Mouse (Mus musculus) forebrain, embryonic 12.5 days (tissue): ENCODE measurements at regions not wholly inside any gene's neighbourhood (a gene's known extent, or its start where the extent isn't known, plus 50 kb on each side); places are given as distances from the start of the nearest gene placed in this dataset.

ENCODE experiments used
- ATAC-seq: fragments of 200-750 bp; cut with Nextera tagmentation; 2 replicates; pipeline ENCODE4 v1.8.0; 2017; ENCODE audit warnings: moderate TSS enrichment; ENCODE audit not compliant: low FRiP score
- H3K27ac ChIP-seq: fragments of 300-500 bp; sonication (generic); 2 replicates; pipeline ENCODE4 v1.5.1; 2016; ENCODE audit warnings: mild to moderate bottlenecking
- H3K27me3 ChIP-seq: fragments of 300-500 bp; sonication (generic); 2 replicates; pipeline ENCODE4 v1.6.1; 2016; ENCODE audit warnings: mild to moderate bottlenecking
- H3K36me3 ChIP-seq: fragments of 300-500 bp; sonication (generic); replicated peaks from 2 replicates; pipeline ENCODE4 v1.6.1; 2016; ENCODE audit warnings: mild to moderate bottlenecking
- H3K4me1 ChIP-seq: fragments of 300-500 bp; sonication (generic); 2 replicates; pipeline ENCODE4 v1.6.1; 2016
- H3K4me2 ChIP-seq: fragments of 300-500 bp; sonication (generic); 2 replicates; pipeline ENCODE4 v1.6.1; 2016; ENCODE audit warnings: mild to moderate bottlenecking, moderate library complexity
- H3K4me3 ChIP-seq: fragments of 300-500 bp; sonication (generic); replicated peaks from 2 replicates; pipeline ENCODE4 v1.5.1; 2016; ENCODE audit warnings: mild to moderate bottlenecking
- H3K9ac ChIP-seq: fragments of 300-500 bp; sonication (generic); 2 replicates; pipeline ENCODE4 v1.6.1; 2016; ENCODE audit warnings: mild to moderate bottlenecking
- H3K9me3 ChIP-seq: fragments of 300-500 bp; sonication (generic); 2 replicates; pipeline ENCODE4 v1.6.1; 2016
- WGBS: fragments of 180-500 bp; shearing (Covaris S2); methylation state at CpG from one replicate; pipeline ENCODE4 v1.1.7; 2016; 5-methylcytosine and 5-hydroxymethylcytosine counted together

DNA sequence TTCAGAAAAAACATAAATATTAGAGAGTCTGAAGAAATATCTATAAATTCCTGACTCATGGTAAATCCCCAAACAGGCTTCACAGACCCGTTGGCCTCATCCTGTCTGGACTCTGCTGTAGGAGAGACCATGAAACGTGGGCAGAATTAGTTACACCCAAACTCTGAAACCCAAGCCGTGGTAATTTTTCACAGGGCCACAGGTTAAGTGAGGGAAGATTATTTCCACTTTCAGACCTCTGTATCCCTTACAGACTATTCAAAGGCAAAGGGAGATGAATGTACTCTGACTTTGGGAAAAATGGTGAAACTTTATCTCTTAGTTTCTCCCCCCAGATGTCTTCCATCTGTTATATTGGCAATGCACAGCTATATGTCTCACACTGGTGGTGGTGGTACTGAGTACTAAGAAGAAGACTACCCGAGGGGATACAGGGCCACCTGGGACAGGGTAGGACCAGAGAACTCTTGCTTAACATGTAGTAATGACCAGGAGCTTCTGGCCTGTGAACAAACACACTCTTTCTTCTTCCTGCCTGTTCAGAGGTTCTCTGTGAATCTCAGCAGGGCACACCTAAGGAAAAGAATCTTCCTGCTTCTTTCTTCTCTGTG, 388.8 kb upstream of the Actbl2 start:
- Histone ChIP-seq H3K27ac (no peak overlapping the region), H3K9ac (no peak overlapping the region)

DNA sequence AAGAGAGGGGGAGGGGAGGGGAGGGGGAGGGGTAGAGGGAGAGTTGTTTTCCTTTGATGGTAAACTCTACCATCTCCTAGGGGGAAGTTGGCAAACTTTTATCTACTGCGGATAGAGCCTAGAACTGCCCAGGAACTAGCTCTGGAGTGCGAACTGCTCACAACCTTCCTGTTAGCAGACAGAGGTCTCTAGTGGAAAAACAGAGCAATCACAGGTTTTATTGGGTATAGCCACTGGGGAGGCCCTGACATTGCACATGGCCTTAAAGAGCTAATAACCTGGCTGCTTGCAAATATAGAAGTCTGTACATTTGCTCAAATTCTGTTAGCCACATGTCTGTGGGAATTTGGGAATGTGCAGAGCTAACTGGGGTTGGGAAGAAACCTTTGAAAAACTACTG, 388.1 kb upstream of the Actbl2 start:
- Histone ChIP-seq H3K4me3 (no peak overlapping the region), H3K9ac (no peak overlapping the region), H3K4me1 (peaks cover 10% of the 10 kb centered on the region), H3K27ac (no peak overlapping the region), H3K27me3 (peaks cover 13% of the 10 kb centered on the region), H3K36me3 (no peaks in the 10 kb centered on the region), H3K9me3 (no peaks in the 10 kb centered on the region), H3K4me2 (no peak overlapping the region)
- WGBS = 65% methylated on average over 2 of the region's 2 CpGs
- no peak for ATAC-seq

More for the DNA sequence above, 388.8 kb upstream of the Actbl2 start:
- Histone ChIP-seq H3K4me3 (no peak overlapping the region), H3K36me3 (no peaks in the 10 kb centered on the region), H3K4me1 (peaks cover 3% of the 10 kb centered on the region), H3K27me3 (peaks cover 13% of the 10 kb centered on the region), H3K4me2 (no peak overlapping the region), H3K9me3 (no peaks in the 10 kb centered on the region)
- WGBS = 80% methylated on average over 4 of the region's 4 CpGs
- ATAC-seq = no peak

DNA sequence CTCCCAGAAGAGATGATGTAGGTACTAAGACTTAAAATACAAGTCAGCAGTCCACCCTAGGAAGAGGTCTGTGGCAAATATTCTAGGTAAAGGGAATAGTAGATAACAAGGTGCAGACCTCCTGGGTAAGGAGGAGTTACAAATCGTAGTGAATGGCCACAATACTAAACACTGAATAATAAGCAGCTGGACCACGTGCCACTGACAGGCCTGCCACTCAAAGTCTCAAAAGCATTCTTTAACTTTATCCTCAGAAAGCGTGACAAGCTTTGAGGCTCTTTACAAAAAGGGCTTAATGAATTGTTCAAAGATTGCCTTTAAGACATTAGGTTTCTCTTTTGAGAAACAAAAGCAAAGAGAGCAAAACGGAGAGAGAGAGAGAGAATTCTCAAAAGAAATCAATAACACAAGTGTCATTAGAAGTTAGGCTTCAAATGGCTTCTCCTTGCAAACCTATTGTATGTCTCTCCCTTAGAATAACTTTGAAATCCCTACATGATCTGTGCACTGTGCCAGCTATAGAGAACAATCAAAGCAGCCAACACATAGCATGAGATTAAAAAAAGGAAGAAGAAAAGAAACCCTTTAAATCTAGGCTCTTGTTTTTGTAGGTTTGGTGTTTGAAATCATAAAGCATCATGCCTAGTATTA, 383.6 kb upstream of the Actbl2 start:
- H3K4me1 ChIP-seq = peaks cover 19% of the 10 kb centered on the region
- WGBS = 7% methylated on average over 4 of the region's 4 CpGs
- peaks cover 13% of the 10 kb centered on the region for H3K27me3 ChIP-seq
- H3K36me3 ChIP-seq = no peaks in the 10 kb centered on the region
- no peak overlapping the region for H3K27ac ChIP-seq
- no peak overlapping the region for H3K9ac ChIP-seq
- H3K9me3 ChIP-seq = no peaks in the 10 kb centered on the region
- H3K4me2 ChIP-seq = 0 out of 2 replicates have a peak overlapping the region, but pooled peaks have one; percentile 6
- H3K4me3 ChIP-seq = no peak overlapping the region
- ATAC-seq = no peak; the same call in 1 of the 2 replicates

- Histone ChIP-seq H3K4me3 (no peak overlapping the region), H3K27ac (no peak overlapping the region), H3K27me3 (peaks cover 13% of the 10 kb centered on the region), H3K9ac (no peak overlapping the region), H3K4me2 (0 out of 2 replicates have a peak overlapping the region, but pooled peaks have one; percentile 6), H3K9me3 (no peaks in the 10 kb centered on the region), H3K36me3 (no peaks in the 10 kb centered on the region), H3K4me1 (peaks cover 19% of the 10 kb centered on the region)
- peak; percentile 48; the same call in 1 of the 2 replicates for ATAC-seq
- WGBS = 7% methylated on average over 1 of the region's 1 CpGs
These were observed 383.1 kb upstream of the Actbl2 start for GRCm38 (mm10) chr13:110871776-110872135.

DNA sequence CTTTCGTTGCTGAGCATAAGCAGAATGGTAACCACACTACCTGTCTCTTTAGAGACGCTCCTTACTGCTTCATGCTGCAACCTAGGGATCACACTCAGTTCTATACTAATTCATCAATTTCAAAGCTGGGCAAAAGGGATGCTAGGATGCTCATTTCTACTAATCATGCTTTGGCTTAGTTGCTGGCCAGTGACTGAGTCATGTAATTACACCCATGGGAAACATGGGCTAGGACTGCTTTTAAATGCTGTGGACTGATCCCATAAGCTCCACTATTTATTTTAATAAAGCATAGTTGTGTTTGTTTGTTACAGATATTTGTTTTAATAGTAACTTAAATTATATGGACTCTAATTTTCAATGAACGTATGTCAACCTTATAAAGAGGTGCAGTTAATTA, 373.2 kb upstream of the Actbl2 start:
- no peaks in the 10 kb centered on the region for H3K27me3 ChIP-seq
- no peaks in the 10 kb centered on the region for H3K4me1 ChIP-seq
- no peak for ATAC-seq
- H3K36me3 ChIP-seq = no peaks in the 10 kb centered on the region
- H3K9ac ChIP-seq = no peak overlapping the region
- WGBS = 81% methylated on average over 3 of the region's 3 CpGs
- no peak overlapping the region for H3K4me2 ChIP-seq
- no peak overlapping the region for H3K27ac ChIP-seq
- no peaks in the 10 kb centered on the region for H3K9me3 ChIP-seq
- no peak overlapping the region for H3K4me3 ChIP-seq

DNA sequence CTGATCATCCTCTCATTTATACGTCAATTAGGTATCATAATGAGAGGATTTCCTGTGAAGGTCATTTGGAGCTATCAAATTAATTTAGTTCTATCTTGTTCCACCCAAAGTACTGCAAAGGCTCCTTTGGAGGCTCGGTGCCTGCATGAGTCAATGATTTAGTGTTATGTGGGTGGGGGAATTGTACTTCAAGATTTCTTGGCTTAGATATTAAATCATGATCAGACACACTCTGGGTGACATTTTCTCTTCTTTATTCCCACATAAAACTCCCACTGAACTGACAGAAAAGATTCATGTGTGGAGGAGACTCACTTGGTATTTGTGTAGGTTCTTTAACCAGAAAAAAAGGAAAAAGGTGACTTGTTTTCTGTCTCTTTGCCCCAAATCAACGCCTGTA, 372.6 kb upstream of the Actbl2 start:
- 79% methylated on average over 3 of the region's 3 CpGs for WGBS
- no peaks in the 10 kb centered on the region for H3K9me3 ChIP-seq
- no peak overlapping the region for H3K4me3 ChIP-seq
- no peak overlapping the region for H3K27ac ChIP-seq
- H3K27me3 ChIP-seq = no peaks in the 10 kb centered on the region
- H3K4me2 ChIP-seq = no peak overlapping the region
- ATAC-seq = no peak
- no peak overlapping the region for H3K9ac ChIP-seq
- no peaks in the 10 kb centered on the region for H3K36me3 ChIP-seq
- no peaks in the 10 kb centered on the region for H3K4me1 ChIP-seq

- Histone ChIP-seq H3K4me1 (no peaks in the 10 kb centered on the region), H3K4me2 (no peak overlapping the region), H3K36me3 (no peaks in the 10 kb centered on the region), H3K9me3 (no peaks in the 10 kb centered on the region), H3K27ac (no peak overlapping the region), H3K27me3 (no peaks in the 10 kb centered on the region), H3K4me3 (no peak overlapping the region), H3K9ac (no peak overlapping the region)
- WGBS = 80% methylated on average over 10 of the region's 10 CpGs
- no peak for ATAC-seq
These were observed 372.1 kb upstream of the Actbl2 start for GRCm38 (mm10) chr13:110882661-110883172.

DNA sequence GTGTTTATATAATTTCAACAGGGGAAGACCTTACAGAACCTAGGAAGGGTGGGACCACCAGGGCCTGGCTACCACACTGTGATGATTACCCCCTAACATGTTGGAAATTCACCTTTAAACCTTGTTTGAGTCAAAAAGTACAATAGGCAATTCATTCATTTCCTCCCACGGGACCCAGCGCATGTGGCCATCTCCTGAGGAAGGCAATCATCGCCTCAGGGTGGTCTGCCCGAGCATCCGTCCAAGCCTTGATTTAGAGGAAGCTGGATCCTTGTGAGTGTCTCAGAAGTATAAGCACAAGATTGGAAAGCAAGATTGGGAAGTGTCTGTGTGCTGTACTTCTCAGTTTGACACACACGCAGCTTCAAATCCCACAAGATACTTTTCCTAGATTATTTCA, 360.9 kb upstream of the Actbl2 start:
- H3K4me2 ChIP-seq = no peak overlapping the region
- 89% methylated on average over 6 of the region's 6 CpGs for WGBS

GRCm38 (mm10) chr13:110895349-110895748, 359.5 kb upstream of the Actbl2 start:
- Histone ChIP-seq H3K9ac (no peak overlapping the region), H3K27me3 (no peaks in the 10 kb centered on the region), H3K4me3 (no peak overlapping the region), H3K4me2 (no peak overlapping the region), H3K4me1 (peaks cover 4% of the 10 kb centered on the region; the same call in 1 of the 2 replicates), H3K9me3 (no peaks in the 10 kb centered on the region), H3K36me3 (no peaks in the 10 kb centered on the region), H3K27ac (no peak overlapping the region)
- no peak for ATAC-seq
- 84% methylated on average over 6 of the region's 6 CpGs for WGBS

More for the DNA sequence above, 360.9 kb upstream of the Actbl2 start:
- Histone ChIP-seq H3K27ac (no peak overlapping the region), H3K4me1 (peaks cover 4% of the 10 kb centered on the region; the same call in 1 of the 2 replicates), H3K27me3 (no peaks in the 10 kb centered on the region), H3K9me3 (no peaks in the 10 kb centered on the region), H3K9ac (no peak overlapping the region), H3K4me3 (no peak overlapping the region), H3K36me3 (no peaks in the 10 kb centered on the region)
- ATAC-seq = no peak

DNA sequence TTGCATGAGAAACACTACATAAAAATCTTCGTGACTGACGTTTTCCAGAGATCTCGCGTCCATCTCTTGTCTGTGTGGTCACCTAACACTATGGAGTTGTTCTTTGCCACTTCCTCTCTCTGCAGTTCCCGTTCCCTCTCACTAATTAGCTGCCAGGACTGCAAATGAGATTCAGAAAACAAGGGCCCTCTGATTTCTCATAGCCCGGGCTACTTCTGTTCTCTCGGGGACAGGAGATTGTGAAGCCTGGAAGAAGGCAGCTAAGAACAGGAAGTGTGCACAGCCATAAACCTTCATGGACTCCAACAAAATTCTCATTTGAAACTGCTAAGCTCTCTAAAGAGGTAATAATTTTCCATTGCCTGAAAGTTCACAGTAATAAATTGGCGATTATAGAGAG, 358.9 kb upstream of the Actbl2 start:
- peaks cover 4% of the 10 kb centered on the region; the same call in 1 of the 2 replicates for H3K4me1 ChIP-seq
- no peak overlapping the region for H3K27ac ChIP-seq
- H3K4me3 ChIP-seq = no peak overlapping the region
- H3K27me3 ChIP-seq = no peaks in the 10 kb centered on the region
- ATAC-seq = no peak
- H3K9ac ChIP-seq = no peak overlapping the region
- WGBS = 58% methylated on average over 8 of the region's 8 CpGs
- H3K9me3 ChIP-seq = no peaks in the 10 kb centered on the region
- no peak overlapping the region for H3K4me2 ChIP-seq
- no peaks in the 10 kb centered on the region for H3K36me3 ChIP-seq

- Histone ChIP-seq H3K4me1 (peaks cover 4% of the 10 kb centered on the region; the same call in 1 of the 2 replicates), H3K9me3 (no peaks in the 10 kb centered on the region), H3K4me3 (no peak overlapping the region), H3K27ac (no peak overlapping the region), H3K36me3 (no peaks in the 10 kb centered on the region), H3K9ac (no peak overlapping the region), H3K4me2 (no peak overlapping the region), H3K27me3 (no peaks in the 10 kb centered on the region)
- 72% methylated on average over 4 of the region's 4 CpGs for WGBS
- ATAC-seq = no peak
These were observed 357.2 kb upstream of the Actbl2 start for GRCm38 (mm10) chr13:110897621-110898020.

DNA sequence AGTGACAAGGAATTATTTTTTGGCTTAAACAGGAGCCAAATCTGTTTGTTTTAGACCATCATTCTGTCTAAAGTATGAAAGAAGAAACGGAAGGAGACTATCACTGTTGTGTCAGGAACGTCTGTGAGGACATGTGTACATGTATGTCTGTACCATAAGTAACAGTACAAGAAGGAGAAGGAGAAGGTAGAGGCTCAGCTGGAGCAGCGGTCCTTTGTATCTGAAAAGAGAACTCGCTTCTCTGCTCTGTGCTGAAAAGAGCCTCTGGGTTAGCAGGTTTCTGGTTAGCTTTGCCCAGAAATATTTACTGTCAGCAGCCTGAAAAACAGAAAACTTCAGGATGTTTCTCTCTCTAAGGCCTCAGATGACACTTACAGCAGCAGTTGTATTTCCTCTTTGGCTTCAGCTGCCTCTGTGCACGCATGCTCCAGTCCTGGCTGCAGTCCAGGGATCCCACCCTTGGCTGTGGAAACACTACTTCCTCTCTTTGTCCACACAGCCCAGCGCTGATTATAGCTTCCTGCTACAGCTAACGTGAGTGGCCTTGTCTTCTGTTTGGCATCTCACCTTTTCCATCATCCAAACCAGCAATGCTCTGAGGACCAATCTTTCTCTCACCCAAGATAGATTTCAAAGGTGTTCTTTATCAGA, 351.7 kb upstream of the Actbl2 start:
- Histone ChIP-seq H3K27ac (no peak overlapping the region), H3K36me3 (no peaks in the 10 kb centered on the region), H3K4me3 (no peak overlapping the region), H3K4me2 (no peak overlapping the region), H3K9me3 (no peaks in the 10 kb centered on the region), H3K27me3 (no peaks in the 10 kb centered on the region), H3K4me1 (no peaks in the 10 kb centered on the region; the same call in 1 of the 2 replicates), H3K9ac (no peak overlapping the region)
- no peak for ATAC-seq
- WGBS = 85% methylated on average over 7 of the region's 7 CpGs
